Mouse (Mus musculus) G1E-ER4 (cell line): ENCODE measurements around the gene Mrpl12. TPM values are rescaled to one million over a fixed set of nuclear protein-coding genes. Genes with fewer than 3 reads are reported as not detected.

Source experiments
- GATA1 ChIP-seq: IDR thresholded peaks from one replicate; pipeline ENCODE4 v1.8.0; 2012; ENCODE audit warnings: low read length, inconsistent platforms
- polyA plus RNA-seq: library from polyadenylated mRNA; stranded (reverse); fragments of >175 nt; gene quantifications from 2 replicates; pipeline ENCODE4 v1.2.3, GENCODE M21; 2012

The Mrpl12 gene
- polyA plus RNA-seq, 1 experiment, result 743 TPM

- no peak for TF ChIP-seq GATA1
These were observed 25.4 kb upstream of the Mrpl12 start for GRCm38 (mm10) chr11:120458847-120459597.

DNA sequence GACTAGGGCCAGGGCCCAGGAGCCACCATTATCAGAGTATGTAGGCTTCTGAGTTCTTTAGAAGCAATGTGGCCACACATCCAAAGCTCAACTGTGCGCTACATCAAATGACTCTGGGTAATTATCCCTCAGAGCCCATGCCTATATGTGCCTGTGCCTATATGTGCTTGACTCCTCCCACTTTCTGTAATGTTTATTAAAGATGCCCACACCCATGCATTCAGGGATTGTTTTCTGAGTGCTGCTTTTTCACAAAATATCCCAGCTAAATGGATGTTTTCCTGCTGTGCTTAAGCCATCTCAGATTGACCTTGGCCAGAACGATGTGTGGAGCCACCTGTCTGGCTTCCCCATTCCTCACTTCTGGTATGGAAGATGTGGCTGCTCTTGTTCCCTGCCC lies 20.9 kb upstream of the Mrpl12 start:
- TF ChIP-seq GATA1, result no peak

DNA sequence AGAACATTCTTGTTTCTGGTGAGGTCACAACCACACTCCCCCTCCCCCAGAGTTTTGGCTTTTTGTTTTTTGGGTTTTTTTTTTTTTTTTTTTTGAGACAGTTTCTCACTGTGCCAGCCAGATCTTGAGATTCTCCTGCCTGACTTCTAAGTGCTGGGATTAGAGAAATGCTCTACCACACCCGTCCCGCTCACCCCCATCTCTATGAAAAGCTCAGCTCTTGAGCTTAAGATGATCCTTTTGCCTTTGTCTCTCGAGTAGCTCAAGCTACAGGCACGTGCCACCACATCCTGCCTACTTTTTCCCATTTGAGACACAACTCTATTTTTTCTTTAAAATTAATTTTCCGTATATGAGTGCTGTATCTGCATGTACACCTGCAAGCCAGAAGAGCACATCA lies 20.0 kb upstream of the Mrpl12 start:
- TF ChIP-seq GATA1, result no peak

- no peak for TF ChIP-seq GATA1
These were observed 18.9 kb upstream of the Mrpl12 start for GRCm38 (mm10) chr11:120465521-120465920.

DNA sequence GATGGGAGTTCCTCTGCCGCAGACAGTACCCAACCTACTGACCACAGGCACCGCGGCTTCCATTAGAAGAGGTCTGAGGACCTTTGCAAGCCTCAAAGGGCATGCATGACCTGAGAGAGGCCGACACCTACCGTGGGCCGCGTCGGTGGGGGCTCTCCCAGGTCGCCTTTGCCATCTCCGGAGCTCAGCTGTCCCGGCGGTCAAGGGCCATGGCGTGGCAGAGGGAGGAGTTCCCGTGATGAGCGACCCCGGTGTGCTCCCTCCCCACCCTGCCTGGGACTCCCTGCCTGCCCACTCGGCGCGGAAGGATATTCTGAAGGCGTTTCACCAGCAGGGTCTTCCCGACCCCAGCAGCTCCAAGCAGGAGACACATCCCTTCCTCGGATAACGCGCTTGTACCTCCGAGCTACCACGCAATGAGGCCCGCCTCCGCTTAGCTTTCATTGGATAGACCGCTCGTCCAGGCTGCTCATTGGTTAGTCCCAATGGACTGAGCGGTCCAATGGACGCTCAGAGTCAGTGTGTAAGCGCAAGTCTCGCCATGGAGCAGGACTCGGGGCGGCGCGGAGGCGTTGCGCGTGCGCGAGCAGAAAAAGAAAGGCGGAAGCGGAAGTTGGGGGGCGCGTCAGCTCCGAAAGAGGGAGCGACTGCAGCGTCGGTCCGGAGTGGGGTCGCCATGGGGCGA lies 17.2 kb upstream of the Mrpl12 start, which contains the start of gene Arl16:
Arl16 (minus strand) TSS at position 557 of the 685 bp plus-strand sequence.
- no peak for TF ChIP-seq GATA1

DNA sequence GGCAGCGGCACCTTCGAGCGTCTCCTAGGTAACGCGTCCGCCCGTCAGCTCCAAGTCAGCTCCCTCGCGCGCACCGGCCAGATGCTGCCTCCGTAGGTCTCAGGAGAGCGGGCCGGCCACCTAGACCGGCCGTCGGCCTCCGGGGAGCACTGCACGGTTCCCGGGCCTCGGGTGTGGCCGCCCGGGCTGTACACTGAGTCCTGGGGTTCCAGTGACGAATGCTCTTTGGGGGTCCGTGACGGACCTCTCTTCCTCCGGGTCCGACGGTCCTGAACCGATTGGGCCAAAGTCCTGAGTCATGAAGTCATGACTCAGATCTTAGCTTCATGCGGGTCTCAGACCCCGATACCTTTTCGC lies 16.7 kb upstream of the Mrpl12 start:
- no peak for TF ChIP-seq GATA1

DNA sequence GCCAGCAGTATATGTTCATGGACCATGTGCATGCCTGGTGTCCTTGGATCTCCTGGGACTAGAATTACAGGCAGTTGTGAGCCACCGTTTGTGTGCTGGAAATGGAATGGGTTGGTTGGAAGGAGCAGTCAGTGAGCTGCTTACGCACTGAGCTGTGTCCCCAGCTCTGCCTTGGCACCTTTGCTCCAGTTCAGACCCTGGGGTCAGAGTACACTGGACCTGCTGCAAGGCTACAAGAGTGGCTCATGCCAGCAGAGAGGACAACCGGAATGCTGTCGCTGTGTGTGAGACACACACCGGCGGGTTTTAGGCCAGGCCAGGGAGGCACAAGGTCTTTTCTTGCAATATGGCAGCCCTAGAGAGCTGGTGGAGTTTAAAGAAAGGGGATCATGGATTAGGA lies 12.4 kb upstream of the Mrpl12 start:
- no peak for TF ChIP-seq GATA1

DNA sequence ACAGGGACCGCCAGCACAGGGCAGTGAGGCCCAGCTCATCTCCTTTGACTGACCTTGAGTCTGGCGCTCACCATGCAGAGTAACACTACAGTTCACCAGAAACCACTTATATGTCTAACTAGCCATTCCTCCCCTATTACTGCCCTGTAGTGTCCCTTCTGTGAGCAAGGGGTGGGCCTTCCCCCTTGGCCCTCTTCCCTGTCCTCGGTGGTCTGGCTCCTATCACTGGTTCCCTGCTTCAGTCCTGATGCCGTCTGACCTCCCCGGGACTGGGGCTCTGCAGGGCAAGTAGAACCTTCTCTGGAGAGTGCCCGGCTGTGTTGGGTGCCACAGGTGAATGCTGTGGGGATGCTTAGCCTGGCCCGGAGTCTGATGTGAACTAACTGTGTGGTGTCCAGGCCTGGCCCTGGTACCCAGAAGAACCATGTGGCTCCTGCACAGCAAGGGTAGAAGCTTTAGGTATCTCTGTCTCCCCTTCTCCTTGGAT lies 922 bp upstream of the Mrpl12 start:
- no peak for TF ChIP-seq GATA1

DNA sequence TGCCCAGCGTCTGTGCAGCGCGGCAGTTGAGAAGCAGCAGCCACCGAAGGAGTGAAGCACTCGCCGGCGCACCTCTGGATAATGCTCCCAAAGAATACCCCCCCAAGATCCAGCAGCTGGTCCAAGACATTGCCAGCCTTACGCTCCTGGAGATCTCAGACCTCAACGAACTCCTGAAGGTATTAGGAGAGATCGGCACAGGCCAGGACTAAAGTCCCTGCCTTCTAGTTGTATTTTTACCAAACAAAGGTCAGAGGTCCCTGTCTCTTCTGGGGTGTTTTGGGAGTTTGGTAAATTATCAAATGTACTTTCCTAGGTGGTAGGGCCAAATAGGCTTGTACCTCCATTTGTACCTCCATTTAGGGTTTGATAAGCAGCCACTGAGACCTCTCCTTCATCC lies 838 bp downstream of the Mrpl12 start:
- TF ChIP-seq GATA1, result no peak

- TF ChIP-seq GATA1, result no peak
These were observed 4.1 kb downstream of the Mrpl12 start for GRCm38 (mm10) chr11:120488516-120488915.

DNA sequence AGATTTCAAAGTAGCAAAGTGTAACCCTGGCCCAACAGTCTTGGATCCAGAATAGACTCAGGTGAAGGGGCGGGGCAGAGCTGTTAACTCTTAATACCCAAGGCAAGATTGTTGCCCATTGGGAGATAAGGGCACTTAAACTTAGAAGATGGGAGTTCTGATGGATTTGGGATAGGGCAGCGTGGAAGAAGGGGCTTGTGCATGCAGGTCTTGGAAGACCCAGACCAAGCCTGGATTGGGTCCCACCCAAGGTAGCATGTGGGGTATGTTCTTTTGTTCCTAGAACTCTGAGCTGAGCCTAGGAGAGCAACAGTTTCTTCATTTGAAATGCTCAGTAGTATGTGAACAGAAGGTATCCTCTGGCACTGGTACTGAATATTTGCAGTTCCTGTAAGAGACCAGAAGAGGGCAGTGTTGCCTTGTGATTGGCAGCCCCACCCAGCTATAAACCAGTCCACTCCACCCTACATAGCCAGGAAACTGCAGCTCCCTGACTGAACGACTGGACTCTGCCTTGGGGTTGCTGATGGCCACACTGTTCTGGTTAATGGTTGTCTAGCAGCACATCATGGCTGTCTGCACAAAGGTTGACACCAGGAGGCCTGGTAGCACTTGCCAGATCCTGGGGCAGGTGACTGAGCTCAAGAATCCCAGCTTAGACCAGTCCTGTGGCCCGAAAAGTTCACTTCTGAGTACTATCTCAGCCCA lies 4.8 kb downstream of the Mrpl12 start:
- TF ChIP-seq GATA1, result no peak

DNA sequence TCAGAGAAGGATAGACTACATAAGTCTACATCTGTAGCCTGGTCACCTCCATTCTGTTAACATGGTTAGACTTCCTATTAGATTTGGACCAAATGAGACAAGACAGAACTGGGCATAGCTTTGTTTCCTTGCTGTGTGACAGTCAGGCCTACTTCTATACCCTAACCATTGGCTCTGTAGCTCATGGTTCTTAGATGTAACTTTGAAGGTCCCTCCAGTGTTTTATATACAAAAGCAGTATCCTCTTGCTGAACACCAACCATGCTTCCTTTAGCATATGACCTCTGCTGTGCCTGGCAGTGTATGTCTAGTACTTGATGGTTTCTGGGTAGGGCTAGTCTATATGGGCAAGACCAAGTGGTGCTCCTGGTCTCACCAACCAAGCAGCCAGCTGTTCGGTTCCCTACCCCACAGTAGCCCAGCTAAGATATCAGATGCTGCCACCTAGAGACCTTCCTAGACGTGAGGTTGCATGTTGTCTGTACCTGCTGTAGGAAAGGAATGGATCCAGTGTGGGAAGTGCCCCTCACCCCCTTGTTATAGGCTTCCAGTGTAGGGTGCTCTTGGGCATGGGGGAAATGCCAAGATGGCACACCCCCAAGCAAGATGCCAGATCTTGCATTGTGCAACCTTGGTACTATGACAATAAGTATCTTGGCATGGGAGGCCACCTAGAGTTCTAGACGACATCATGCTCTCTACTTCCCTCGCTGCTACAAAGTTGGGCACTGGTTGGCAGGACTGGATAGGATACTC lies 6.1 kb downstream of the Mrpl12 start:
- no peak for TF ChIP-seq GATA1

DNA sequence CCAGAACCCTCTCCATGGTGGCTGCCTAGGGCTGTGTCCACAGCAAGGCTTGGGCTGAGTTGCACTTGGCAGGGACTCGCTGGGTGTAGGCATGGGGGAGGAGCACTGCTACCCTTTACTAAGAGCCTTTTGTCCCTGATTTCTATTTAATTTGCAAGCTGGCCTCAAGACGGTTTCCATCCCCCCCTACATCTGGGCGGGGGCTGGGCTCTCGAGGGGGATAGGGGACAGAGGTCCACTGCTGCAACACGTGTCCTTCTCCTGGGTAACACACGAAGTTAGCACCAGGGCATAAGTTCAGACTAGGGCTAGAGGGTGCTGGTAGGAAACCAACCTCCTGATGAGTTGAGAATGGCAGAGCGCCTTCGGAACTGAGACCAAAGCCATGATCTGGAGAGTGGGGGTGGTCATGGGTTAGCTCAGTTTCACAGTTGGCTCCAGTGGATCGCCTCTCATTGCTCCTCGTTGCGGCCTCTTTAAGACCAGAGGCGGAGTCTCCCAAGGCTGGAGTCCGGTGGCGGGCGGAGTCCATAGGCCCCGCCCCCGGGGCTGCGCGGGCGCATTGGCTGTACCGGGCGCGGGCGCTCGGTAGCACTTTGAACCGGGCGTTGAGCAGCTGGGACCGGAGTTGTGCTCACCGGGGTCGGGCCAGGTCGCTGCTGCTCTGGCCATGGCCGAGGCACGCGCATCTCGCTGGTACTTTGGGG lies 7.1 kb downstream of the Mrpl12 start, which contains the start of gene Slc25a10:
Slc25a10 (plus strand) TSS at position 524 of the 707 bp plus-strand sequence.
- no peak for TF ChIP-seq GATA1

DNA sequence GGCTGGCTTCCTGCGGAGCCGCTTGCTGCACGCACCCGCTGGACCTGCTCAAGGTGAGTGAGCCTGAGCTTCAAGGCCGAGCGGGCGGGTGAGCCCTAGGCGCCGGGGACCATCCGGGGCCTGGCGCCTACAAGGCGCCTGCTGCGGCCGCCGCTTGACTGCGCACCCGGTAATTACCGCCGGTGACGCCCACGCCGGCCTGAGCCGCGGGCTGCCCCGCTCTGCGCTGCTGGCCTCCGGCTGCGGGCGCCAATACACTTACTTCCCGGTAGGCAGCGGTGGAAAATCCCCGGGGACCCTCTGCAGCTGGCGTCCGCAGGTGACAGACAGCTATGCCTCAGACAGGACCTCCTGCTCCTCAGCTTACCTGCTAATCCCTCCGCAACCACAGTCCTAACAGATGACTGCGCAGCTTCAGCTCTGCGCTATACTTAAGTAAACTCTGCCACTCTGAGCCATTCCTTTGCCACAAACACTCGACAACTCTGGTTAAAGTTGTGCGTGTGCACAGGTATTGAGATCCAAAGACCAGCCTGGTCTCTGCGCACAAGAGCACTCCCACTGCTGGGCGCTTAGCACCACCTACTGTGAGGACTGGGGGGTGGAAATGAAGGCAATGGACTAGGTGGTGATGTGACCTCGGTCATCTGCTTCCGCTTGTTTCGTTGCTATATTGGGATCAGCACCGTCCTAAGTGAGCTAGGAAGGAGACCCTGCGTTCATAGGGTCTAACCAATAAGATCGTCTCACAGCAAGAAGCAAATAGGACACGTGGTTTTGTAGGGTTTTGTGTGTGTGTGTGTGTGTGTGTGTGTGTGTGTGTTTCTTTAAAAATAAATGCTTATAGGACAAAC lies 7.8 kb downstream of the Mrpl12 start:
- TF ChIP-seq GATA1, result no peak
